Mouse (Mus musculus) stomach, postnatal 0 days (tissue): ENCODE results near the gene Efcc1. TPM values are rescaled to one million over a fixed set of nuclear protein-coding genes. Genes with fewer than 3 reads are reported as not detected.
A peak's percentile ranks its signal among the peaks of the same experiment; 100 is the strongest.

Source experiments
- ATAC-seq: fragments of 200-750 bp; cut with Nextera tagmentation; 2 replicates; pipeline ENCODE4 v1.8.0; 2017; ENCODE audit not compliant: low FRiP score, low TSS enrichment
- DNase-seq: peaks from one replicate; pipeline ENCODE4 v3.0.0-alpha.2; 2016; ENCODE audit warnings: low spot score
- H3K27ac ChIP-seq: fragments of 300-500 bp; sonication (generic); replicated peaks from 2 replicates; pipeline ENCODE4 v1.5.1; 2014; ENCODE audit warnings: mild to moderate bottlenecking, control low read depth
- H3K27me3 ChIP-seq: fragments of 300-500 bp; sonication (generic); 2 replicates; pipeline ENCODE4 v1.6.1; 2014; ENCODE audit warnings: low read length; ENCODE audit not compliant: control insufficient read depth, insufficient read depth
- H3K36me3 ChIP-seq: fragments of 300-500 bp; sonication (generic); 2 replicates; pipeline ENCODE4 v1.6.1; 2014; ENCODE audit warnings: low read length, mixed read lengths; ENCODE audit not compliant: control insufficient read depth, insufficient read depth
- H3K4me1 ChIP-seq: fragments of 300-500 bp; sonication (generic); replicated peaks from 2 replicates; pipeline ENCODE4 v1.6.1; 2014; ENCODE audit warnings: antibody characterized with exemption; ENCODE audit not compliant: control insufficient read depth, insufficient read depth
- H3K4me2 ChIP-seq: fragments of 300-500 bp; sonication (generic); replicated peaks from 2 replicates; pipeline ENCODE4 v1.6.1; 2014; ENCODE audit warnings: low read depth, mild to moderate bottlenecking, control low read depth, moderate library complexity
- H3K4me3 ChIP-seq: fragments of 300-500 bp; sonication (generic); 2 replicates; pipeline ENCODE4 v1.5.1; 2014; ENCODE audit warnings: low read depth, low read length, control low read depth
- H3K9ac ChIP-seq: fragments of 300-500 bp; sonication (generic); 2 replicates; pipeline ENCODE4 v1.6.1; 2014; ENCODE audit warnings: mild to moderate bottlenecking, low read length, control low read depth, mixed read lengths
- H3K9me3 ChIP-seq: fragments of 300-500 bp; sonication (generic); 2 replicates; pipeline ENCODE4 v1.6.1; 2016; ENCODE audit warnings: low read length; ENCODE audit not compliant: control insufficient read depth
- CTCF ChIP-seq: IDR thresholded peaks from 2 replicates; pipeline ENCODE4 v1.5.1; 2016; ENCODE audit warnings: antibody characterized with exemption, low read depth, mild to moderate bottlenecking, moderate library complexity
- EP300 ChIP-seq: optimal IDR thresholded peaks from 2 replicates; pipeline ENCODE3; 2016; ENCODE audit warnings: antibody characterized with exemption
- WGBS: fragments of 180-500 bp; shearing (Covaris S2); extraction: QIAGEN DNeasy Blood & Tissue Kit; methylation state at CpG from one replicate; pipeline ENCODE4 v1.1.7; 2014; 5-methylcytosine and 5-hydroxymethylcytosine counted together
- polyA plus RNA-seq: library from polyadenylated mRNA; unstranded; fragments of >200 nt; fragmentation: Nextera tagmentation; extraction: Ambion mirVana; gene quantifications from 2 replicates; pipeline ENCODE4 v1.2.1, GENCODE M21; 2015

Efcc1 gene
- polyA plus RNA-seq, 1 experiment from 2014 or later, result 1.4 TPM

- DNase-seq (peak; percentile 32), ATAC-seq (peak; percentile 15; the same call in 1 of the 2 replicates)
- H3K4me2 ChIP-seq, result no peak overlapping the region
- 65% methylated on average over 6 of the region's 6 CpGs for WGBS
- H3K4me3 ChIP-seq, result no peak overlapping the region
- H3K27me3 ChIP-seq, result no peaks in the 10 kb centered on the region
- no peaks in the 10 kb centered on the region for H3K36me3 ChIP-seq
- peak overlapping the region; percentile 84 for H3K27ac ChIP-seq
- TF ChIP-seq EP300, result no peak
- TF ChIP-seq CTCF, result no peak
- H3K9ac ChIP-seq, result 0 out of 2 replicates have a peak overlapping the region, but pooled peaks have one; percentile 8
- H3K9me3 ChIP-seq, result no peaks in the 10 kb centered on the region
- peaks cover 2% of the 10 kb centered on the region; the same call in 1 of the 2 replicates for H3K4me1 ChIP-seq
These were observed 59.1 kb downstream of the Efcc1 start for GRCm38 (mm10) chr6:87789791-87790190.

- no peaks in the 10 kb centered on the region for H3K36me3 ChIP-seq
- ATAC-seq (peak; percentile 79), DNase-seq (peak; percentile 90)
- peaks cover 2% of the 10 kb centered on the region; the same call in 1 of the 2 replicates for H3K4me1 ChIP-seq
- H3K27me3 ChIP-seq, result no peaks in the 10 kb centered on the region
- peak overlapping the region; percentile 84 for H3K27ac ChIP-seq
- 68% methylated on average over 7 of the region's 7 CpGs for WGBS
- no peak overlapping the region for H3K4me2 ChIP-seq
- H3K4me3 ChIP-seq, result no peak overlapping the region
- no peaks in the 10 kb centered on the region for H3K9me3 ChIP-seq
- no peak overlapping the region for H3K9ac ChIP-seq
- TF ChIP-seq EP300 (no peak), CTCF (no peak)
These were observed 60.3 kb downstream of the Efcc1 start for GRCm38 (mm10) chr6:87790779-87791480.

GRCm38 (mm10) chr6:87791826-87792225 is 61.2 kb downstream of the Efcc1 start:
- no peaks in the 10 kb centered on the region for H3K9me3 ChIP-seq
- no peak for TF ChIP-seq EP300
- TF ChIP-seq CTCF, result no peak
- H3K4me2 ChIP-seq, result no peak overlapping the region
- peaks cover 2% of the 10 kb centered on the region; the same call in 1 of the 2 replicates for H3K4me1 ChIP-seq
- DNase-seq (no peak), ATAC-seq (no peak)
- H3K27ac ChIP-seq, result no peak overlapping the region
- no peaks in the 10 kb centered on the region for H3K36me3 ChIP-seq
- WGBS, result 91% methylated on average over 5 of the region's 5 CpGs
- no peak overlapping the region for H3K4me3 ChIP-seq
- H3K9ac ChIP-seq, result no peak overlapping the region
- H3K27me3 ChIP-seq, result no peaks in the 10 kb centered on the region

DNA sequence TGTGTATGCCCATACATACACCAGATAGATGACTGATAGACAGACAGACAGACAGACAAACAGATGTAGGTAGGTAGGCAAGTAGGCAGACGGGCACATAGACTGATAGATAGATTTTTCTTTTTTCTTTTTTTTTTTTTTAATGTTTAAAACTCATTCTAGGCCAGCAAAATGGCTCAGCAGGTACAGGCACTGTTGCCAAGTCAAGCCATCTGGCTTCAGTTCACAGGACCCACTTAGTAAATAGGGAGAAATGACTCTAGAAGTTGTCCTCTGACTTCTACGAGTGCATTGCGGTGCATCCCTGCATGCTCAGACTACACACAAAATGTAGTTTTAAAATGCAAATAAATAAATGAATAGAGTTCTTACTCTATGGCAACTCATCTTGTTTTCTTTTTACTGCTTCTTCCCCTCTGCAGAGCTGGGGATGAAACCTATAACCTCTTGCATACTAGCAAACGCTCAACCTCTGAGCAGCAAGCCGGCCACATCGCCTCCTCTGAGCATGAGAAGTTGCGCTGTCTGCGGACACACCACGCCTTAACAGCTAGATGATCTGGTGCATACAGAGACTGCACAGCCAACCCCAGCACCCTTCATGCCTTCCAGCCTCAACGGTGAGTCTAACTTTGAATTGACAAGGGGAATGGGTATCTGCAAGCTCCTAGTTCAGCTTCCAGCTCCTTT is 63.3 kb downstream of the Efcc1 start:
- ATAC-seq (no peak), DNase-seq (peak; percentile 11)
- Histone ChIP-seq H3K4me3 (no peak overlapping the region), H3K9me3 (no peaks in the 10 kb centered on the region), H3K9ac (no peak overlapping the region), H3K27ac (no peak overlapping the region), H3K27me3 (no peaks in the 10 kb centered on the region), H3K36me3 (no peaks in the 10 kb centered on the region), H3K4me1 (peaks cover 2% of the 10 kb centered on the region; the same call in 1 of the 2 replicates), H3K4me2 (no peak overlapping the region)
- 89% methylated on average over 10 of the region's 10 CpGs for WGBS
- no peak for TF ChIP-seq CTCF
- TF ChIP-seq EP300, result no peak

DNA sequence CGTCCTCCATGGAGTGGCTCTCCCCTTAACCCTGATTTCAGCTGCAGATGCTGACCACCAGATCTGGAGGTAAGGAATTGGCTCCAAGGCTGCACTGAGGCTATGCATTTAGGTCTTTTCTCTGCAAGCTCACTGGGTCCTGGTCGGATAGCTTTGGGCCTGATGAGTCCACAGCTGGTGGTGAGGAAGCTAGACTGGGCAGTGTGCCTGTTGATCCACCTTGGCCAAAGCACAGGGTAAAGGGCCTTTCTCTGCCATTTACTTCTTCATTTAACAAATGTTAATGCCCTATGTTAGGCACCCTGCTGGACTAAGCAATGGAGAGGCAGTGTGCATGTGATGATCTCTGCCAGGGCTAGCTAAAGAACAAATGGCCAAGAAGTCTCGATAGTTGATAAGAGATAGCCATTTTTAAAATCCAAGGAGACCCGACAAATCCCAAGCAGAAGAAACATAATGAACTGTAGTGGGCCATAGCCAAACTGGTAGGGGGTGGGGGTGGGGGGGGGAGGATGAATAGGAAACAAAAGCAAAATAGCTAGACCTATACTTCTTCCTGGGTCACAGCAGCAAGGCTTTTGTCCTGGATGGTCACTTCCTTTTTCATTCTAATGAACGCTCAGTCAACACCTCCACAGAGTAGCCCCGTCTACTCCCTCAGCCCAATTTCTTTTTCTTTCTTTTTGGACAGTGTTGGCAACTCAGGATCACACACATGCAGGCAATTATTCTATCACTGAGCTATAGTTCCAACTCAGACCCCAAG is 64.9 kb downstream of the Efcc1 start:
- DNase-seq (no peak), ATAC-seq (no peak)
- H3K9ac ChIP-seq, result no peak overlapping the region
- H3K9me3 ChIP-seq, result no peaks in the 10 kb centered on the region
- H3K4me3 ChIP-seq, result no peak overlapping the region
- no peaks in the 10 kb centered on the region for H3K27me3 ChIP-seq
- TF ChIP-seq CTCF, result no peak
- TF ChIP-seq EP300, result no peak
- WGBS, result 76% methylated on average over 6 of the region's 6 CpGs
- no peaks in the 10 kb centered on the region for H3K4me1 ChIP-seq
- no peak overlapping the region for H3K27ac ChIP-seq
- H3K36me3 ChIP-seq, result no peaks in the 10 kb centered on the region
- no peak overlapping the region for H3K4me2 ChIP-seq
